Mouse (Mus musculus): ENCODE measurements around the gene Capn7. TPM values are rescaled to one million over a fixed set of nuclear protein-coding genes. Genes with fewer than 3 reads are reported as not detected.

The Capn7 gene
- polyA plus RNA-seq, 1 experiment from 2014 or later, result 90.6 TPM

GRCm38 (mm10) chr14:31392873-31393545 is 56.6 kb downstream of the Capn7 start:
- Histone ChIP-seq H3K9me3 (ENCODE audit: control insufficient read depth, low read length) (no peaks in the 10 kb centered on the region), H3K4me2 (replicated peaks) (no peak overlapping the region), H3K27ac (no peak overlapping the region), H3K27me3 (ENCODE audit: control insufficient read depth, insufficient read depth, low read length) (no peaks in the 10 kb centered on the region), H3K36me3 (replicated peaks; ENCODE audit: control insufficient read depth, insufficient read depth) (peaks cover 7% of the 10 kb centered on the region; the same call in 1 of the 2 replicates), H3K4me3 (replicated peaks; ENCODE audit: low read length) (no peak overlapping the region), H3K4me1 (replicated peaks; ENCODE audit: control insufficient read depth, insufficient read depth, low read length) (no peaks in the 10 kb centered on the region), H3K9ac (no peak overlapping the region)
- DNase-seq (ENCODE audit: low spot score) (no peak), ATAC-seq (ENCODE audit: low FRiP score) (no peak)
- 71% methylated on average over 8 of the region's 8 CpGs for WGBS

- WGBS, result 81% methylated on average over 3 of the region's 3 CpGs
- Histone ChIP-seq H3K36me3 (replicated peaks; ENCODE audit: control insufficient read depth, insufficient read depth) (peaks cover 7% of the 10 kb centered on the region; the same call in 1 of the 2 replicates), H3K4me3 (replicated peaks; ENCODE audit: low read length) (no peak overlapping the region), H3K9ac (no peak overlapping the region), H3K4me2 (replicated peaks) (no peak overlapping the region), H3K9me3 (ENCODE audit: control insufficient read depth, low read length) (no peaks in the 10 kb centered on the region), H3K4me1 (replicated peaks; ENCODE audit: control insufficient read depth, insufficient read depth, low read length) (no peaks in the 10 kb centered on the region), H3K27me3 (ENCODE audit: control insufficient read depth, insufficient read depth, low read length) (no peaks in the 10 kb centered on the region), H3K27ac (no peak overlapping the region)
- DNase-seq (ENCODE audit: low spot score) (no peak), ATAC-seq (ENCODE audit: low FRiP score) (no peak)
Measured at GRCm38 (mm10) chr14:31393546-31393890, 57.1 kb downstream of the Capn7 start.

- no peak for DNase-seq (ENCODE audit: low spot score)
- Histone ChIP-seq H3K4me1 (replicated peaks; ENCODE audit: control insufficient read depth, insufficient read depth, low read length) (no peaks in the 10 kb centered on the region), H3K4me3 (replicated peaks; ENCODE audit: low read length) (no peak overlapping the region), H3K4me2 (replicated peaks) (no peak overlapping the region), H3K9ac (no peak overlapping the region), H3K36me3 (replicated peaks; ENCODE audit: control insufficient read depth, insufficient read depth) (peaks cover 7% of the 10 kb centered on the region; the same call in 1 of the 2 replicates), H3K27ac (no peak overlapping the region), H3K9me3 (ENCODE audit: control insufficient read depth, low read length) (no peaks in the 10 kb centered on the region), H3K27me3 (ENCODE audit: control insufficient read depth, insufficient read depth, low read length) (no peaks in the 10 kb centered on the region)
- ATAC-seq (ENCODE audit: low FRiP score), result no peak
- 89% methylated on average over 7 of the region's 7 CpGs for WGBS
Measured at GRCm38 (mm10) chr14:31393936-31394630, 57.6 kb downstream of the Capn7 start.

- H3K9me3 ChIP-seq (ENCODE audit: control insufficient read depth, low read length), result no peaks in the 10 kb centered on the region
- ATAC-seq (ENCODE audit: low FRiP score), result no peak
- no peaks in the 10 kb centered on the region for H3K27me3 ChIP-seq (ENCODE audit: control insufficient read depth, insufficient read depth, low read length)
- no peak for DNase-seq (ENCODE audit: low spot score)
- H3K9ac ChIP-seq, result no peak overlapping the region
- WGBS, result 96% methylated on average over 9 of the region's 9 CpGs
- H3K36me3 ChIP-seq (replicated peaks; ENCODE audit: control insufficient read depth, insufficient read depth), result peaks cover 15% of the 10 kb centered on the region; the same call in 1 of the 2 replicates
- no peak overlapping the region for H3K4me2 ChIP-seq (replicated peaks)
- no peaks in the 10 kb centered on the region for H3K4me1 ChIP-seq (replicated peaks; ENCODE audit: control insufficient read depth, insufficient read depth, low read length)
- H3K4me3 ChIP-seq (replicated peaks; ENCODE audit: low read length), result no peak overlapping the region
- H3K27ac ChIP-seq, result no peak overlapping the region
Measured at GRCm38 (mm10) chr14:31394822-31395532, 58.5 kb downstream of the Capn7 start.

GRCm38 (mm10) chr14:31395629-31396199 is 59.3 kb downstream of the Capn7 start:
- Histone ChIP-seq H3K9me3 (ENCODE audit: control insufficient read depth, low read length) (no peaks in the 10 kb centered on the region), H3K4me1 (replicated peaks; ENCODE audit: control insufficient read depth, insufficient read depth, low read length) (no peaks in the 10 kb centered on the region), H3K9ac (no peak overlapping the region), H3K27me3 (ENCODE audit: control insufficient read depth, insufficient read depth, low read length) (no peaks in the 10 kb centered on the region), H3K36me3 (replicated peaks; ENCODE audit: control insufficient read depth, insufficient read depth) (peaks cover 19% of the 10 kb centered on the region), H3K4me3 (replicated peaks; ENCODE audit: low read length) (no peak overlapping the region), H3K4me2 (replicated peaks) (no peak overlapping the region), H3K27ac (no peak overlapping the region)
- ATAC-seq (ENCODE audit: low FRiP score) (no peak), DNase-seq (ENCODE audit: low spot score) (no peak)
- WGBS, result 92% methylated on average over 7 of the region's 7 CpGs

GRCm38 (mm10) chr14:31396428-31396827 is 60.0 kb downstream of the Capn7 start:
- peaks cover 26% of the 10 kb centered on the region for H3K36me3 ChIP-seq (replicated peaks; ENCODE audit: control insufficient read depth, insufficient read depth)
- WGBS, result 95% methylated on average over 2 of the region's 2 CpGs
- H3K9ac ChIP-seq, result no peak overlapping the region
- ATAC-seq (ENCODE audit: low FRiP score) (no peak), DNase-seq (ENCODE audit: low spot score) (no peak)
- no peak overlapping the region for H3K4me2 ChIP-seq (replicated peaks)
- H3K4me3 ChIP-seq (replicated peaks; ENCODE audit: low read length), result no peak overlapping the region
- no peaks in the 10 kb centered on the region for H3K9me3 ChIP-seq (ENCODE audit: control insufficient read depth, low read length)
- H3K27ac ChIP-seq, result no peak overlapping the region
- H3K27me3 ChIP-seq (ENCODE audit: control insufficient read depth, insufficient read depth, low read length), result no peaks in the 10 kb centered on the region
- H3K4me1 ChIP-seq (replicated peaks; ENCODE audit: control insufficient read depth, insufficient read depth, low read length), result no peaks in the 10 kb centered on the region

- 82% methylated on average over 12 of the region's 12 CpGs for WGBS
- DNase-seq (ENCODE audit: low spot score), result no peak
- Histone ChIP-seq H3K4me3 (replicated peaks; ENCODE audit: low read length) (no peak overlapping the region), H3K9ac (no peak overlapping the region), H3K4me2 (replicated peaks) (no peak overlapping the region), H3K4me1 (replicated peaks; ENCODE audit: control insufficient read depth, insufficient read depth, low read length) (no peaks in the 10 kb centered on the region), H3K9me3 (ENCODE audit: control insufficient read depth, low read length) (no peaks in the 10 kb centered on the region), H3K27me3 (ENCODE audit: control insufficient read depth, insufficient read depth, low read length) (no peaks in the 10 kb centered on the region), H3K27ac (no peak overlapping the region), H3K36me3 (replicated peaks; ENCODE audit: control insufficient read depth, insufficient read depth) (peaks cover 30% of the 10 kb centered on the region)
- no peak for ATAC-seq (ENCODE audit: low FRiP score)
Measured at GRCm38 (mm10) chr14:31397353-31397752, 60.9 kb downstream of the Capn7 start.

GRCm38 (mm10) chr14:31397791-31398595 is 61.6 kb downstream of the Capn7 start:
- H3K4me3 ChIP-seq (replicated peaks; ENCODE audit: low read length), result no peak overlapping the region
- H3K36me3 ChIP-seq (replicated peaks; ENCODE audit: control insufficient read depth, insufficient read depth), result peaks cover 30% of the 10 kb centered on the region
- DNase-seq (ENCODE audit: low spot score) (no peak), ATAC-seq (ENCODE audit: low FRiP score) (no peak)
- no peaks in the 10 kb centered on the region for H3K4me1 ChIP-seq (replicated peaks; ENCODE audit: control insufficient read depth, insufficient read depth, low read length)
- H3K4me2 ChIP-seq (replicated peaks), result no peak overlapping the region
- H3K9ac ChIP-seq, result no peak overlapping the region
- no peak overlapping the region for H3K27ac ChIP-seq
- H3K27me3 ChIP-seq (ENCODE audit: control insufficient read depth, insufficient read depth, low read length), result no peaks in the 10 kb centered on the region
- H3K9me3 ChIP-seq (ENCODE audit: control insufficient read depth, low read length), result no peaks in the 10 kb centered on the region
- 79% methylated on average over 9 of the region's 9 CpGs for WGBS

Data from hindbrain, embryonic 14.5 days (tissue).